Mouse (Mus musculus) heart, embryonic 16.5 days (tissue): Measurements from ENCODE around the gene Dnah10. TPM values are rescaled to one million over a fixed set of nuclear protein-coding genes. Genes with fewer than 3 reads are reported as not detected.

Source experiments
- polyA plus RNA-seq: library from polyadenylated mRNA; unstranded; fragments of >200 nt; fragmentation: Nextera tagmentation; extraction: Ambion mirVana; gene quantifications from 2 replicates; pipeline ENCODE4 v1.2.1, GENCODE M21; 2015

Gene Dnah10
- polyA plus RNA-seq, 1 experiment from 2014 or later = 0.09 TPM

Other genes with a start within 250 kb of the Dnah10 start
- gene Rilpl2, start 246.7 kb upstream of the Dnah10 start, polyA plus RNA-seq = 19.2 and 21.3 TPM in 2 replicates
- gene Snrnp35, start 242.0 kb upstream of the Dnah10 start, polyA plus RNA-seq = 23.2 and 24.1 TPM in 2 replicates
- gene Rilpl1, start 193.7 kb upstream of the Dnah10 start, polyA plus RNA-seq = 27.7 and 28.2 TPM in 2 replicates
- 435 and 443 TPM in 2 replicates for gene Tmed2, start 184.4 kb upstream of the Dnah10 start, polyA plus RNA-seq
- 8.4 and 8.7 TPM in 2 replicates for gene Ddx55, start 172.2 kb upstream of the Dnah10 start, polyA plus RNA-seq
- 53.3 and 62.2 TPM in 2 replicates for gene Eif2b1, start 146.0 kb upstream of the Dnah10 start, polyA plus RNA-seq
- 34.3 TPM in 2 replicates for gene Gtf2h3, start 145.9 kb upstream of the Dnah10 start, polyA plus RNA-seq
- gene Atp6v0a2, start 96.5 kb upstream of the Dnah10 start, polyA plus RNA-seq = 32.3 and 33.4 TPM in 2 replicates
- gene Ccdc92, start 137.3 kb downstream of the Dnah10 start, polyA plus RNA-seq = 3.1 and 3.2 TPM in 2 replicates
- 54.2 and 56.0 TPM in 2 replicates for gene Zfp664, start 137.6 kb downstream of the Dnah10 start, polyA plus RNA-seq